Mouse (Mus musculus) thymus, adult 2 months (tissue): ENCODE data around the gene Srp68. TPM values are rescaled to one million over a fixed set of nuclear protein-coding genes. Genes with fewer than 3 reads are reported as not detected.

Experiments used
- DNase-seq: peaks from one replicate; pipeline ENCODE4 v3.0.0; 2021
- H3K27ac ChIP-seq: fragments of 200-500 bp; 2 replicates; pipeline ENCODE4 v1.5.1; 2012; ENCODE audit warnings: low read length, control low read depth; ENCODE audit not compliant: control insufficient read depth, insufficient read depth
- H3K27me3 ChIP-seq: fragments of 200-500 bp; 2 replicates; pipeline ENCODE4 v1.6.1; 2012; ENCODE audit warnings: mild to moderate bottlenecking, low read length, moderate library complexity, mixed read lengths; ENCODE audit not compliant: control insufficient read depth, insufficient read depth
- H3K36me3 ChIP-seq: fragments of 200-500 bp; 2 replicates; pipeline ENCODE4 v1.6.1; 2012; ENCODE audit warnings: mild to moderate bottlenecking, low read length, moderate library complexity; ENCODE audit not compliant: control insufficient read depth, insufficient read depth
- H3K4me1 ChIP-seq: fragments of 200-500 bp; replicated peaks from 2 replicates; pipeline ENCODE4 v1.6.1; 2012; ENCODE audit warnings: low read length; ENCODE audit not compliant: control insufficient read depth, insufficient read depth
- H3K4me3 ChIP-seq: fragments of 200-500 bp; 2 replicates; pipeline ENCODE4 v1.5.1; 2012; ENCODE audit warnings: mild to moderate bottlenecking, low read length, control low read depth, moderate library complexity; ENCODE audit not compliant: control insufficient read depth, insufficient read depth
- CTCF ChIP-seq: fragments of 200-500 bp; IDR thresholded peaks from 2 replicates; pipeline ENCODE4 v1.5.1; 2012; ENCODE audit warnings: mild to moderate bottlenecking, control low read depth, low read length, moderate library complexity, borderline replicate concordance; ENCODE audit not compliant: control insufficient read depth, poor library complexity, insufficient read depth; ENCODE audit errors: extremely low read depth
- POLR2A ChIP-seq: fragments of 200-500 bp; IDR thresholded peaks from 2 replicates; pipeline ENCODE4 v1.6.1; 2012; ENCODE audit warnings: mild to moderate bottlenecking, low read length, control low read depth, moderate library complexity; ENCODE audit not compliant: control insufficient read depth, poor library complexity, insufficient read depth; ENCODE audit errors: extremely low read depth
- WGBS: fragments of 180-500 bp; shearing (Covaris S2); methylation state at CpG from one replicate; pipeline ENCODE4 v1.1.7; 2018; 5-methylcytosine and 5-hydroxymethylcytosine counted together
- polyA plus RNA-seq: library from polyadenylated mRNA; depleted of rRNA; stranded (reverse); fragments of >200 nt; gene quantifications from 2 replicates; pipeline ENCODE4 v1.2.3, GENCODE M21; 2012; rRNA removed

Srp68 gene
- polyA plus RNA-seq, 1 experiment: 69.1 TPM

- H3K27ac ChIP-seq: no peak overlapping the region
- no peak for DNase-seq
- no peaks in the 10 kb centered on the region for H3K27me3 ChIP-seq
- no peak overlapping the region for H3K4me3 ChIP-seq
- H3K4me1 ChIP-seq: peaks cover 11% of the 10 kb centered on the region
- no peaks in the 10 kb centered on the region for H3K36me3 ChIP-seq
- no peak for TF ChIP-seq CTCF
- no peak for TF ChIP-seq POLR2A
- whole genome bisulfite sequencing: 86% methylated on average over 3 of the region's 3 CpGs
Measured at GRCm38 (mm10) chr11:116196336-116196735, 77.7 kb downstream of the Srp68 start.

GRCm38 (mm10) chr11:116195252-116195651, 78.8 kb downstream of the Srp68 start:
- Histone ChIP-seq H3K4me1 (peaks cover 11% of the 10 kb centered on the region), H3K4me3 (no peak overlapping the region), H3K27ac (no peak overlapping the region), H3K27me3 (no peaks in the 10 kb centered on the region), H3K36me3 (0 out of 2 replicates have a peak, but pooled peaks cover under 1% of the 10 kb centered on the region)
- DNase-seq: no peak
- TF ChIP-seq POLR2A (no peak), CTCF (no peak)
- 20% methylated on average over 5 of the region's 5 CpGs for WGBS

Other genes starting within 250 kb of the Srp68 start
- 484 and 567 TPM in 2 replicates for gene H3f3b, start 246.3 kb downstream of the Srp68 start, polyA plus RNA-seq
- 121 and 123 TPM in 2 replicates for gene Unk, start 243.9 kb downstream of the Srp68 start, polyA plus RNA-seq
- 95.3 and 98.6 TPM in 2 replicates for gene Unc13d, start 196.3 kb downstream of the Srp68 start, polyA plus RNA-seq
- 288 and 314 TPM in 2 replicates for gene Wbp2, start 187.2 kb downstream of the Srp68 start, polyA plus RNA-seq
- 27.6 and 30.0 TPM in 2 replicates for gene Trim47, start 147.0 kb downstream of the Srp68 start, polyA plus RNA-seq
- 24.5 and 26.7 TPM in 2 replicates for gene Trim65, start 143.1 kb downstream of the Srp68 start, polyA plus RNA-seq
- gene Mrpl38, start 135.3 kb downstream of the Srp68 start, polyA plus RNA-seq: 49.0 and 54.7 TPM in 2 replicates
- 30.0 and 30.3 TPM in 2 replicates for gene Fbf1, start 106.1 kb downstream of the Srp68 start, polyA plus RNA-seq
- 56.5 and 57.0 TPM in 2 replicates for gene Ten1, start 75.4 kb downstream of the Srp68 start, polyA plus RNA-seq
- gene Acox1, start 75.2 kb downstream of the Srp68 start, polyA plus RNA-seq: 39.2 and 44.2 TPM in 2 replicates
- 3.2 and 3.7 TPM in 2 replicates for gene Evpl, start 36.1 kb downstream of the Srp68 start, polyA plus RNA-seq
- 0.59 and 1.1 TPM in 2 replicates for gene Galr2, start 6.7 kb upstream of the Srp68 start, polyA plus RNA-seq
- gene Exoc7, start 33.0 kb upstream of the Srp68 start, polyA plus RNA-seq: 50.7 and 51.6 TPM in 2 replicates
- 6.9 TPM in 2 replicates for gene Foxj1, start 61.2 kb upstream of the Srp68 start, polyA plus RNA-seq
- gene Rnf157, start 138.8 kb upstream of the Srp68 start, polyA plus RNA-seq: 98.7 and 119 TPM in 2 replicates
- gene Ubald2, start 159.9 kb upstream of the Srp68 start, polyA plus RNA-seq: 558 and 566 TPM in 2 replicates
- 0.19 and 0.24 TPM in 2 replicates for gene Qrich2, start 192.0 kb upstream of the Srp68 start, polyA plus RNA-seq
- 86.0 and 132 TPM in 2 replicates for gene Prpsap1, start 220.0 kb upstream of the Srp68 start, polyA plus RNA-seq